Mouse (Mus musculus) gastrocnemius, adult 2 months (tissue): Measurements from ENCODE around the gene Cyp4f18. TPM values are rescaled to one million over a fixed set of nuclear protein-coding genes. Genes with fewer than 3 reads are reported as not detected.

ENCODE experiments used
- DNase-seq: peaks from one replicate; pipeline ENCODE4 v3.0.0; 2022
- H3K27ac ChIP-seq: fragments of 200-600 bp; 2 replicates; pipeline ENCODE4 v1.8.1; 2022; ENCODE audit warnings: mild to moderate bottlenecking
- H3K4me3 ChIP-seq: fragments of 200-600 bp; 2 replicates; pipeline ENCODE4 v1.8.1; 2022; ENCODE audit warnings: mild to moderate bottlenecking, moderate library complexity
- CTCF ChIP-seq: fragments of 200-600 bp; IDR thresholded peaks from 2 replicates; pipeline ENCODE4 v1.8.1; 2022; ENCODE audit warnings: antibody characterized with exemption, mild to moderate bottlenecking, moderate library complexity
- intact Hi-C: fragments of 180-260 bp; cut with DNase I; formaldehyde crosslinking; loops from one replicate; pipeline ENCODE4 v1.15.1; 2025
- total RNA-seq, 2 experiments: library from RNA; stranded (reverse); gene quantifications; 2 replicates each; pipeline ENCODE4 v1.2.3; 2021

Cyp4f18 gene
- total RNA-seq, 2 experiments from 2014 or later = 0.31 to 0.47 TPM

GRCm38 (mm10) chr8:72005912-72006311 is 3.5 kb downstream of the Cyp4f18 start:
- intact Hi-C loops = no loop called here
- no peak for DNase-seq
- TF ChIP-seq CTCF = no peak
- no peak overlapping the region for H3K27ac ChIP-seq
- no peak overlapping the region for H3K4me3 ChIP-seq

GRCm38 (mm10) chr8:72002942-72003341 is 6.5 kb downstream of the Cyp4f18 start:
- Histone ChIP-seq H3K4me3 (no peak overlapping the region), H3K27ac (no peak overlapping the region)
- intact Hi-C loops = loop anchor here (2.0 kb wide), 1 partner anchor 96 kb away; no protein-coding TSS in a partner anchor
- TF ChIP-seq CTCF = no peak
- DNase-seq = no peak

- TF ChIP-seq CTCF = no peak
- intact Hi-C loops = no loop called here
- H3K4me3 ChIP-seq = no peak overlapping the region
- H3K27ac ChIP-seq = no peak overlapping the region
- no peak for DNase-seq
Measured at GRCm38 (mm10) chr8:72000223-72000622, 9.2 kb downstream of the Cyp4f18 start.

GRCm38 (mm10) chr8:71999434-71999833 is 10.0 kb downstream of the Cyp4f18 start:
- no peak for DNase-seq
- intact Hi-C loops = loop anchor here (10.0 kb wide), 1 partner anchor 865 kb away; no protein-coding TSS in a partner anchor
- TF ChIP-seq CTCF = no peak
- Histone ChIP-seq H3K4me3 (no peak overlapping the region), H3K27ac (no peak overlapping the region)

GRCm38 (mm10) chr8:71988867-71989599 is 20.4 kb downstream of the Cyp4f18 start:
- Histone ChIP-seq H3K27ac (peak overlapping the region; percentile 35; the same call in 1 of the 2 replicates), H3K4me3 (peak overlapping the region; percentile 65)
- TF ChIP-seq CTCF = no peak
- no peak for DNase-seq
- intact Hi-C loops = no loop called here

- DNase-seq = peak; percentile 52
- peak; percentile 17; the same call in 1 of the 2 replicates for TF ChIP-seq CTCF
- intact Hi-C loops = no loop called here
- peak overlapping the region; percentile 65 for H3K4me3 ChIP-seq
- H3K27ac ChIP-seq = peak overlapping the region; percentile 35; the same call in 1 of the 2 replicates
Measured at GRCm38 (mm10) chr8:71988110-71988866, 21.1 kb downstream of the Cyp4f18 start.

GRCm38 (mm10) chr8:71984601-71985000 is 24.8 kb downstream of the Cyp4f18 start:
- intact Hi-C loops = no loop called here
- DNase-seq = no peak

GRCm38 (mm10) chr8:71981456-71981855 is 28.0 kb downstream of the Cyp4f18 start:
- no peak for TF ChIP-seq CTCF
- Histone ChIP-seq H3K27ac (no peak overlapping the region), H3K4me3 (no peak overlapping the region)
- no peak for DNase-seq
- intact Hi-C loops = no loop called here

More at GRCm38 (mm10) chr8:71984601-71985000, 24.8 kb downstream of the Cyp4f18 start:
- H3K4me3 ChIP-seq = no peak overlapping the region
- TF ChIP-seq CTCF = peak; percentile 15; the same call in 1 of the 2 replicates
- H3K27ac ChIP-seq = no peak overlapping the region

- Histone ChIP-seq H3K4me3 (no peak overlapping the region), H3K27ac (no peak overlapping the region)
- no peak for DNase-seq
- TF ChIP-seq CTCF = no peak
- intact Hi-C loops = no loop called here
Measured at GRCm38 (mm10) chr8:71981032-71981431, 28.4 kb downstream of the Cyp4f18 start.

- intact Hi-C loops = loop anchor here (5.0 kb wide), 1 partner anchor 67 kb away; the partner anchor contains the start of genes Zfp617 and Zfp882
- Histone ChIP-seq H3K4me3 (no peak overlapping the region), H3K27ac (no peak overlapping the region)
- no peak for TF ChIP-seq CTCF
- no peak for DNase-seq
Measured at GRCm38 (mm10) chr8:71974211-71974610, 35.2 kb downstream of the Cyp4f18 start.

- H3K4me3 ChIP-seq = no peak overlapping the region
- TF ChIP-seq CTCF = peak; percentile 68
- DNase-seq = no peak
- no peak overlapping the region for H3K27ac ChIP-seq
- intact Hi-C loops = loop anchor here (5.0 kb wide), 1 partner anchor 65 kb away; the partner anchor contains the start of genes Zfp617 and Zfp882
Measured at GRCm38 (mm10) chr8:71971945-71972344, 37.5 kb downstream of the Cyp4f18 start.

- intact Hi-C loops = no loop called here
- TF ChIP-seq CTCF = no peak
Measured at GRCm38 (mm10) chr8:71968636-71969035, 40.8 kb downstream of the Cyp4f18 start.

GRCm38 (mm10) chr8:71968100-71968499 is 41.3 kb downstream of the Cyp4f18 start:
- intact Hi-C loops = no loop called here
- DNase-seq = no peak
- TF ChIP-seq CTCF = no peak
- H3K27ac ChIP-seq = no peak overlapping the region
- no peak overlapping the region for H3K4me3 ChIP-seq

More at GRCm38 (mm10) chr8:71968636-71969035, 40.8 kb downstream of the Cyp4f18 start:
- Histone ChIP-seq H3K4me3 (no peak overlapping the region), H3K27ac (no peak overlapping the region)
- DNase-seq = no peak
